Mouse (Mus musculus) embryonic facial prominence, embryonic 10.5 days (tissue): Measurements from ENCODE around the gene Pnpla1. TPM values are rescaled to one million over a fixed set of nuclear protein-coding genes. Genes with fewer than 3 reads are reported as not detected.

Source experiments
- DNase-seq: peaks from one replicate; pipeline ENCODE4 v3.0.0-alpha.2; 2017; ENCODE audit warnings: low spot score
- H3K27ac ChIP-seq: fragments of 300-500 bp; sonication (generic); replicated peaks from 2 replicates; pipeline ENCODE4 v1.5.1; 2016; ENCODE audit warnings: mild to moderate bottlenecking
- H3K27me3 ChIP-seq: fragments of 300-500 bp; sonication (generic); replicated peaks from 2 replicates; pipeline ENCODE4 v1.6.1; 2016; ENCODE audit warnings: low read depth, mild to moderate bottlenecking; ENCODE audit not compliant: poor library complexity, severe bottlenecking
- H3K36me3 ChIP-seq: fragments of 300-500 bp; sonication (generic); replicated peaks from 2 replicates; pipeline ENCODE4 v1.6.1; 2016; ENCODE audit warnings: mild to moderate bottlenecking, moderate library complexity
- H3K4me1 ChIP-seq: fragments of 300-500 bp; sonication (generic); 2 replicates; pipeline ENCODE4 v1.6.1; 2016
- H3K4me3 ChIP-seq: fragments of 300-500 bp; sonication (generic); 2 replicates; pipeline ENCODE4 v1.5.1; 2016; ENCODE audit warnings: mild to moderate bottlenecking, moderate library complexity
- H3K9me3 ChIP-seq: fragments of 300-500 bp; sonication (generic); 2 replicates; pipeline ENCODE4 v1.6.1; 2016; ENCODE audit warnings: mild to moderate bottlenecking
- WGBS: fragments of 180-500 bp; shearing (Covaris S2); methylation state at CpG from one replicate; pipeline ENCODE4 v1.1.7; 2016; 5-methylcytosine and 5-hydroxymethylcytosine counted together
- polyA plus RNA-seq: library from polyadenylated mRNA; unstranded; fragments of >200 nt; fragmentation: Nextera tagmentation; extraction: Ambion mirVana; gene quantifications from 2 replicates; pipeline ENCODE4 v1.2.1, GENCODE M21; 2016

The Pnpla1 gene
- polyA plus RNA-seq, 1 experiment from 2014 or later = 0.09 TPM

GRCm38 (mm10) chr17:28897817-28898216 lies 39.6 kb downstream of the Pnpla1 start:
- H3K27me3 ChIP-seq = no peaks in the 10 kb centered on the region
- 83% methylated on average over 5 of the region's 5 CpGs for WGBS
- no peaks in the 10 kb centered on the region; the same call in 1 of the 2 replicates for H3K9me3 ChIP-seq
- H3K4me3 ChIP-seq = no peak overlapping the region
- no peak for DNase-seq
- no peak overlapping the region for H3K27ac ChIP-seq
- no peaks in the 10 kb centered on the region for H3K36me3 ChIP-seq
- peaks cover 24% of the 10 kb centered on the region for H3K4me1 ChIP-seq

- WGBS = 66% methylated on average over 5 of the region's 5 CpGs
- no peak overlapping the region for H3K4me3 ChIP-seq
- no peak overlapping the region for H3K27ac ChIP-seq
These were observed 40.0 kb downstream of the Pnpla1 start for GRCm38 (mm10) chr17:28898249-28898648.

GRCm38 (mm10) chr17:28899427-28899826 lies 41.2 kb downstream of the Pnpla1 start:
- H3K27ac ChIP-seq = no peak overlapping the region

More at GRCm38 (mm10) chr17:28898249-28898648, 40.0 kb downstream of the Pnpla1 start:
- H3K4me1 ChIP-seq = peaks cover 24% of the 10 kb centered on the region
- no peaks in the 10 kb centered on the region for H3K27me3 ChIP-seq
- H3K9me3 ChIP-seq = no peaks in the 10 kb centered on the region; the same call in 1 of the 2 replicates
- DNase-seq = no peak
- H3K36me3 ChIP-seq = no peaks in the 10 kb centered on the region

GRCm38 (mm10) chr17:28901559-28901958 lies 43.3 kb downstream of the Pnpla1 start:
- DNase-seq = no peak
- no peak overlapping the region for H3K27ac ChIP-seq
- H3K4me3 ChIP-seq = no peak overlapping the region
- WGBS = 75% methylated on average over 4 of the region's 4 CpGs
- no peaks in the 10 kb centered on the region for H3K9me3 ChIP-seq
- H3K4me1 ChIP-seq = peaks cover 38% of the 10 kb centered on the region
- no peaks in the 10 kb centered on the region for H3K36me3 ChIP-seq
- peaks cover 16% of the 10 kb centered on the region for H3K27me3 ChIP-seq

More at GRCm38 (mm10) chr17:28899427-28899826, 41.2 kb downstream of the Pnpla1 start:
- Histone ChIP-seq H3K27me3 (no peaks in the 10 kb centered on the region), H3K9me3 (no peaks in the 10 kb centered on the region), H3K4me1 (peaks cover 26% of the 10 kb centered on the region), H3K36me3 (no peaks in the 10 kb centered on the region), H3K4me3 (no peak overlapping the region)
- 77% methylated on average over 19 of the region's 19 CpGs for WGBS
- DNase-seq = no peak

GRCm38 (mm10) chr17:28904546-28905376 lies 46.5 kb downstream of the Pnpla1 start:
- no peak overlapping the region; the same call in 1 of the 2 replicates for H3K27ac ChIP-seq
- H3K4me3 ChIP-seq = peak overlapping the region; percentile 11; the same call in 1 of the 2 replicates
- 32% methylated on average over 23 of the region's 23 CpGs for WGBS
- no peaks in the 10 kb centered on the region for H3K9me3 ChIP-seq
- peak; percentile 74 for DNase-seq
- peaks cover 34% of the 10 kb centered on the region for H3K27me3 ChIP-seq
- H3K4me1 ChIP-seq = peaks cover 24% of the 10 kb centered on the region
- no peaks in the 10 kb centered on the region for H3K36me3 ChIP-seq

- WGBS = 68% methylated on average over 13 of the region's 13 CpGs
- Histone ChIP-seq H3K9me3 (no peaks in the 10 kb centered on the region), H3K36me3 (no peaks in the 10 kb centered on the region), H3K27me3 (peaks cover 40% of the 10 kb centered on the region), H3K27ac (no peak overlapping the region), H3K4me1 (peaks cover 28% of the 10 kb centered on the region), H3K4me3 (peak overlapping the region; percentile 11; the same call in 1 of the 2 replicates)
- DNase-seq = no peak
These were observed 47.2 kb downstream of the Pnpla1 start for GRCm38 (mm10) chr17:28905377-28905916.

GRCm38 (mm10) chr17:28907959-28908358 lies 49.7 kb downstream of the Pnpla1 start:
- Histone ChIP-seq H3K4me3 (no peak overlapping the region), H3K27ac (no peak overlapping the region), H3K36me3 (no peaks in the 10 kb centered on the region), H3K4me1 (peaks cover 28% of the 10 kb centered on the region), H3K9me3 (no peaks in the 10 kb centered on the region), H3K27me3 (peaks cover 43% of the 10 kb centered on the region)
- DNase-seq = no peak
- 85% methylated on average over 7 of the region's 7 CpGs for WGBS

- Histone ChIP-seq H3K27me3 (peaks cover 43% of the 10 kb centered on the region), H3K9me3 (no peaks in the 10 kb centered on the region), H3K4me3 (peak overlapping the region; percentile 48), H3K27ac (no peak overlapping the region), H3K36me3 (no peaks in the 10 kb centered on the region), H3K4me1 (peaks cover 26% of the 10 kb centered on the region)
- 7% methylated on average over 29 of the region's 29 CpGs for WGBS
- peak; percentile 77 for DNase-seq
These were observed 51.2 kb downstream of the Pnpla1 start for GRCm38 (mm10) chr17:28909252-28909941.

- Histone ChIP-seq H3K4me3 (peak overlapping the region; percentile 48), H3K4me1 (peaks cover 20% of the 10 kb centered on the region), H3K9me3 (no peaks in the 10 kb centered on the region), H3K27me3 (peaks cover 39% of the 10 kb centered on the region), H3K27ac (no peak overlapping the region), H3K36me3 (no peaks in the 10 kb centered on the region)
- 13% methylated on average over 7 of the region's 7 CpGs for WGBS
- DNase-seq = peak; percentile 42
These were observed 51.9 kb downstream of the Pnpla1 start for GRCm38 (mm10) chr17:28910139-28910538.

GRCm38 (mm10) chr17:28913200-28913599 lies 55.0 kb downstream of the Pnpla1 start:
- DNase-seq = no peak
- H3K4me3 ChIP-seq = no peak overlapping the region
- peaks cover 25% of the 10 kb centered on the region for H3K27me3 ChIP-seq
- peaks cover 14% of the 10 kb centered on the region for H3K4me1 ChIP-seq
- H3K9me3 ChIP-seq = no peaks in the 10 kb centered on the region
- H3K27ac ChIP-seq = no peak overlapping the region
- 78% methylated on average over 5 of the region's 5 CpGs for WGBS
- H3K36me3 ChIP-seq = no peaks in the 10 kb centered on the region

- H3K9me3 ChIP-seq = no peaks in the 10 kb centered on the region
- H3K27me3 ChIP-seq = peaks cover 18% of the 10 kb centered on the region
- no peak for DNase-seq
- peaks cover 14% of the 10 kb centered on the region for H3K4me1 ChIP-seq
- WGBS = 84% methylated on average over 6 of the region's 6 CpGs
- H3K4me3 ChIP-seq = no peak overlapping the region
- H3K36me3 ChIP-seq = no peaks in the 10 kb centered on the region
- no peak overlapping the region for H3K27ac ChIP-seq
These were observed 55.7 kb downstream of the Pnpla1 start for GRCm38 (mm10) chr17:28913940-28914339.

GRCm38 (mm10) chr17:28915060-28915628 lies 56.9 kb downstream of the Pnpla1 start, which contains the start of gene 4930539E08Rik:
Gene 4930539E08Rik (minus strand): TSS chr17:28915324.
- Histone ChIP-seq H3K9me3 (no peaks in the 10 kb centered on the region), H3K4me1 (peaks cover 2% of the 10 kb centered on the region), H3K27me3 (peaks cover 6% of the 10 kb centered on the region), H3K27ac (no peak within 1 kb of the TSS), H3K36me3 (no peaks in the 10 kb centered on the region), H3K4me3 (no peak within 1 kb of the TSS)
- DNase-seq = no peak
- 65% methylated on average over 12 of the region's 12 CpGs for WGBS
